ENCODE assay signal across 32 mouse cellular contexts in genomic region chr1:154836473-154836872, GRCm38 (mm10). TPM values are rescaled to one million over a fixed set of nuclear protein-coding genes. Genes with fewer than 3 reads are reported as not detected.
"Had no signal": no experiment of that assay in that cellular context is flagged by ENCODE, and none has a peak within 500 bp of the region (broad histone marks: within the 10 kb centered on the region; RNA-seq: fewer than 3 reads in every experiment).

No protein-coding gene starts in this region.

- DNase-seq: left cerebral cortex, postnatal 4 days; liver; liver, embryonic 13.5 days; liver, postnatal 0 days; lung, adult 18-20 months; lung, adult 2 months; lung, embryonic 14.5 days; lung, postnatal 10 days; lung, postnatal 14 days; lung, postnatal 36 days; lung, postnatal 4 days; midbrain, embryonic 14.5 days had no signal

- H3K27ac ChIP-seq: limb, embryonic 10.5 days; limb, embryonic 12.5 days; limb, embryonic 13.5 days; limb, embryonic 15.5 days; liver, embryonic 12.5 days; liver, embryonic 13.5 days; liver, embryonic 14.5 days; liver, embryonic 15.5 days; lung, embryonic 15.5 days; macrophage; midbrain, embryonic 10.5 days; midbrain, embryonic 12.5 days; midbrain, embryonic 13.5 days; midbrain, embryonic 15.5 days; neural tube, embryonic 12.5 days had no signal

- H3K36me3 ChIP-seq: limb, embryonic 10.5 days; limb, embryonic 12.5 days; limb, embryonic 13.5 days; limb, embryonic 15.5 days; liver, embryonic 12.5 days; liver, embryonic 13.5 days; liver, embryonic 15.5 days; lung, embryonic 15.5 days; midbrain, embryonic 10.5 days; midbrain, embryonic 12.5 days; midbrain, embryonic 13.5 days; midbrain, embryonic 15.5 days; neural tube, embryonic 12.5 days had no signal

- H3K4me3 ChIP-seq: limb, embryonic 10.5 days; limb, embryonic 12.5 days; limb, embryonic 13.5 days; limb, embryonic 15.5 days; liver, embryonic 12.5 days; liver, embryonic 13.5 days; liver, embryonic 15.5 days; lung, embryonic 15.5 days; megakaryocyte, embryonic 14.5 days; midbrain, embryonic 10.5 days; midbrain, embryonic 12.5 days; midbrain, embryonic 13.5 days; midbrain, embryonic 15.5 days; myocyte; neural tube, embryonic 12.5 days had no signal

- H3K4me2 ChIP-seq: limb, embryonic 12.5 days; limb, embryonic 13.5 days; limb, embryonic 15.5 days; liver, embryonic 11.5 days; liver, embryonic 12.5 days; liver, embryonic 13.5 days; liver, embryonic 15.5 days; lung, embryonic 14.5 days; lung, embryonic 15.5 days; midbrain, embryonic 11.5 days; midbrain, embryonic 12.5 days; midbrain, embryonic 13.5 days; midbrain, embryonic 15.5 days; neural tube, embryonic 12.5 days had no signal

- H3K27me3 ChIP-seq: limb, embryonic 12.5 days; limb, embryonic 13.5 days; limb, embryonic 15.5 days; liver, embryonic 12.5 days; liver, embryonic 13.5 days; liver, embryonic 15.5 days; lung, embryonic 15.5 days; megakaryocyte, embryonic 14.5 days; midbrain, embryonic 12.5 days; midbrain, embryonic 13.5 days; midbrain, embryonic 15.5 days; neural tube, embryonic 12.5 days had no signal

- H3K4me1 ChIP-seq: limb, embryonic 12.5 days; limb, embryonic 15.5 days; liver, embryonic 12.5 days; liver, embryonic 13.5 days; liver, embryonic 15.5 days; lung, embryonic 15.5 days; megakaryocyte, embryonic 14.5 days had no signal

- H3K9ac ChIP-seq: limb, embryonic 12.5 days; limb, embryonic 13.5 days; limb, embryonic 15.5 days; liver, embryonic 12.5 days; liver, embryonic 13.5 days; liver, embryonic 14.5 days; liver, embryonic 15.5 days; liver, postnatal 0 days; lung, embryonic 14.5 days; lung, embryonic 15.5 days; midbrain, embryonic 12.5 days; midbrain, embryonic 13.5 days; midbrain, embryonic 15.5 days; neural tube, embryonic 12.5 days had no signal

- H3K9me3 ChIP-seq: limb, embryonic 10.5 days; limb, embryonic 12.5 days; limb, embryonic 13.5 days; limb, embryonic 15.5 days; liver, embryonic 12.5 days; liver, embryonic 13.5 days; liver, embryonic 15.5 days; lung, embryonic 15.5 days; megakaryocyte, embryonic 14.5 days; midbrain, embryonic 10.5 days; midbrain, embryonic 12.5 days; midbrain, embryonic 13.5 days; midbrain, embryonic 15.5 days; neural tube, embryonic 12.5 days had no signal

- ATAC-seq: liver, embryonic 12.5 days; liver, postnatal 0 days; lung, postnatal 0 days; midbrain, embryonic 13.5 days; midbrain, embryonic 15.5 days; midbrain, embryonic 16.5 days had no signal

RNA-seq across cellular contexts. Expression of gene Cacna1e, which starts 47.8 kb away (rescaled TPM):
- polyA plus RNA-seq: myocyte had no signal
